Mouse (Mus musculus): ENCODE data around the gene Zyg11a. TPM values are rescaled to one million over a fixed set of nuclear protein-coding genes. Genes with fewer than 3 reads are reported as not detected.
"Not testable (repeated sequence)": the region's sequence is repeated elsewhere in the genome, so short reads cannot be mapped to it uniquely, and the experiment has no call there.

The Zyg11a gene
- polyA plus RNA-seq, 1 experiment = not detected

- Histone ChIP-seq H3K27ac (ENCODE audit: insufficient read depth, low read depth, low read length) (no peak overlapping the region), H3K4me3 (ENCODE audit: insufficient read depth, low read length) (no peak overlapping the region), H3K4me1 (ENCODE audit: control insufficient read depth, insufficient read depth, low read length) (no peaks in the 10 kb centered on the region)
- TF ChIP-seq CTCF (IDR thresholded peaks at IDR 0.05; ENCODE audit: low read depth, low read length) (no peak), POLR2A (IDR thresholded peaks at IDR 0.05; ENCODE audit: borderline replicate concordance, low read depth, low read length) (no peak)
Measured at GRCm38 (mm10) chr4:108204629-108205028, 13.2 kb downstream of the Zyg11a start.

DNA sequence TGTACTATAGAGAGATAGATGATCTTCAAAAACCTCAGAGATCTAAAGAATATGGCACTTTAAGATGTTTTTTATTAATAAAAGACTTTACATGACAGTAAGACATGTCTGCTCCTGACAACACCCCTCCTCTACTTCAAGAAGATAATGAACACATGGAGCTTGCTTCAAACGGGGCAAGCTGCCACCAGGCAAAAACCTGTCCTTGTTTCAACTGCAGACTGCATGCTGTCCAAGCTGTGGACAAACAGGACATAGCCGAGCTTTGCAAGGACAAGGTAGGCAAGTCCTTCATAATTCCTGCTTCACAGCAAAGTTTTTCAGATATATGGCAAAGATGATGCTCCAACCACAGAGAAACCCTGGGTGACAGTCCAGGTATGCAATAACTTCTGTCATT, 18.6 kb downstream of the Zyg11a start:
- no peak overlapping the region for H3K4me3 ChIP-seq (ENCODE audit: insufficient read depth, low read length)
- H3K4me1 ChIP-seq (ENCODE audit: control insufficient read depth, insufficient read depth, low read length) = no peaks in the 10 kb centered on the region
- TF ChIP-seq POLR2A (IDR thresholded peaks at IDR 0.05; ENCODE audit: borderline replicate concordance, low read depth, low read length) = no peak
- H3K27ac ChIP-seq (ENCODE audit: insufficient read depth, low read depth, low read length) = no peak overlapping the region

GRCm38 (mm10) chr4:108196277-108196855, 21.5 kb downstream of the Zyg11a start:
- Histone ChIP-seq H3K4me3 (ENCODE audit: insufficient read depth, low read length) (no peak overlapping the region), H3K4me1 (ENCODE audit: control insufficient read depth, insufficient read depth, low read length) (no peaks in the 10 kb centered on the region), H3K27ac (ENCODE audit: insufficient read depth, low read depth, low read length) (no peak overlapping the region)
- TF ChIP-seq CTCF (IDR thresholded peaks at IDR 0.05; ENCODE audit: low read depth, low read length) (no peak), POLR2A (IDR thresholded peaks at IDR 0.05; ENCODE audit: borderline replicate concordance, low read depth, low read length) (no peak)

- no peaks in the 10 kb centered on the region for H3K4me1 ChIP-seq (ENCODE audit: control insufficient read depth, insufficient read depth, low read length)
- no peak overlapping the region for H3K4me3 ChIP-seq (ENCODE audit: insufficient read depth, low read length)
- H3K27ac ChIP-seq (ENCODE audit: insufficient read depth, low read depth, low read length) = no peak overlapping the region
- no peak for TF ChIP-seq CTCF (IDR thresholded peaks at IDR 0.05; ENCODE audit: low read depth, low read length)
- TF ChIP-seq POLR2A (IDR thresholded peaks at IDR 0.05; ENCODE audit: borderline replicate concordance, low read depth, low read length) = no peak
Measured at GRCm38 (mm10) chr4:108192821-108193323, 25.0 kb downstream of the Zyg11a start.

DNA sequence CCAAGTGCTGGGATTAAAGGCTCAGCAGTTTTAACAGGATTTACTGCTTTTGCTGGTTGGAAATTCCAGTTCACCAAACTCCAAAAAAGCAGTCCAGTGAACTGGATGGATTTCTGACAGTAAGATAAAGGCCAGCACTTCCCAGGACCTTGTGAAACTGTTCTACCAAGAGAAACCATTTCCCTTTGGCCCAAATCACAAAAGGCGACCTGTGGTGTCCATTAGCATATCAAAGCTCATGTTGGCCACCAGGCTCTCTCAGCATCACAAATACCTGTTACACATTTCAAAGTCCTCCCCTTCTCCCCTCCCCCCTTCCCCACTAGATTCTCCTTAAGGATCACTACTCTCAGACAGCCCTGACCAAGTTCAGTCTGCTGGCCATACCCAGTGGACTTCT, 35.6 kb downstream of the Zyg11a start:
- no peak for TF ChIP-seq POLR2A (IDR thresholded peaks at IDR 0.05; ENCODE audit: borderline replicate concordance, low read depth, low read length)
- TF ChIP-seq CTCF (IDR thresholded peaks at IDR 0.05; ENCODE audit: low read depth, low read length) = no peak
- no peak overlapping the region for H3K4me3 ChIP-seq (ENCODE audit: insufficient read depth, low read length)
- no peaks in the 10 kb centered on the region for H3K4me1 ChIP-seq (ENCODE audit: control insufficient read depth, insufficient read depth, low read length)
- H3K27ac ChIP-seq (ENCODE audit: insufficient read depth, low read depth, low read length) = no peak overlapping the region

DNA sequence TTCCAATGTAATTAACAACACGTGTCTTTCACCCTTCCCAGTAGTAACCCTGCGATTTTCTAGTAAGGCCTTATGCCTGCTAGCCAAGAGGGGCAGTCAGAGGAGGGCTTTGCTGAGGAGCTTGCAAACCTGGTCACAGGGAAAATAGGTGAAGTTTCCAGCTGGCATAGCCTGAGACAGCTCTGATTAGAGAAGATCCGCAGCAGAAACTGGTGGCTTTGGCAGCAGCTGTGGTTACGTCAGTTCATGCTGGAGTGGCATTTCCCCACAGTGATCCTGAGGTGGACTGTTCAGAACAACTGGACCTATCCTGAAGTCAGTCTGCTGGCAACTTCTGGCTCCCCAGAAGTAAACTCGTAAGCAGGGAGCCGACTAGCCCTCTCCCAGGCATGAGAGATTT, 49.8 kb downstream of the Zyg11a start:
- Histone ChIP-seq H3K4me3 (ENCODE audit: insufficient read depth, low read length) (no peak overlapping the region), H3K27ac (ENCODE audit: insufficient read depth, low read depth, low read length) (no peak overlapping the region)
- TF ChIP-seq POLR2A (IDR thresholded peaks at IDR 0.05; ENCODE audit: borderline replicate concordance, low read depth, low read length) (no peak), CTCF (IDR thresholded peaks at IDR 0.05; ENCODE audit: low read depth, low read length) (no peak)

GRCm38 (mm10) chr4:108166874-108167273, 51.0 kb downstream of the Zyg11a start:
- Histone ChIP-seq H3K27ac (ENCODE audit: insufficient read depth, low read depth, low read length) (no peak overlapping the region), H3K4me3 (ENCODE audit: insufficient read depth, low read length) (no peak overlapping the region), H3K4me1 (ENCODE audit: control insufficient read depth, insufficient read depth, low read length) (peaks cover 3% of the 10 kb centered on the region)
- no peak for TF ChIP-seq POLR2A (IDR thresholded peaks at IDR 0.05; ENCODE audit: borderline replicate concordance, low read depth, low read length)
- TF ChIP-seq CTCF (IDR thresholded peaks at IDR 0.05; ENCODE audit: low read depth, low read length) = no peak

More for the DNA sequence above, 49.8 kb downstream of the Zyg11a start:
- peaks cover 9% of the 10 kb centered on the region for H3K4me1 ChIP-seq (ENCODE audit: control insufficient read depth, insufficient read depth, low read length)

DNA sequence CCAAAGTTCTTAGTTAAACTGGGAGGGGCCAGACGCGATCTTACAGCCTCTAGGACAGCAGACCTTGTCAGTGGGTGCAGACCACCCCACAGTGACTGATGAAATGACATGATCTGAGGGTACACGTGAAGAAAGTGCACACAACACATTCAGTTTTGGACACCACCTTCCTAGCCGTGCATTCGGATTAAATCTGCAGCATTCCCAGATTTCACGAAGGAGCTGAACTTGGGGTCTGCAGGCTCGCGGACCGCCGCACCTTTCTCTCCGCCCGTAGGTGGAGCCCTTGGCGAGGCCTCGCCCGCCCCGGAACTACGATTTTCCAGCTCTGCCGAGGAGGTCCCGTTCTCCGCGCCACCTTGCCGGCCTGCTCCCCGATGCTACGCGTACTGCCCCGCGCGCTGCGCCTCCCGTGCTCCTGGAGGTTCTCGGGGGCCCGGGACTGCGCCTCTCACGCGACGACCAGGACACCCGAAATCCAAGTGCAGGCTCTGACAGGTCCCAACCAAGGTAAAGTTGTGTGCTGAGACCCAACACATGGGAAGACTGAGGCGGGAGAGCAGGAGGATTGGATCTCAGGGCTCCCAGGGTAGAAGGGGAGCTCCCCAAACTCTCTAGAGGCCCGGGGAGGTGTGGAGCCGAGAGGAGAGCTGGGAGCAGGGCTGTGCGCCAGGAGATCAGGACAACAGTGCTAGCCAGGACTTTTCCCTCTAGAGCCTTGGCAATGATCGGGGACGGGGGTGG, 52.5 kb downstream of the Zyg11a start, which contains the start of gene Echdc2:
Gene Echdc2, plus strand, starts transcription at position 286 of the 744 bp plus-strand sequence.
- Histone ChIP-seq H3K27ac (ENCODE audit: insufficient read depth, low read depth, low read length) (no peak within 1 kb of the TSS), H3K4me3 (ENCODE audit: insufficient read depth, low read length) (peak within 1 kb of the TSS; percentile 65), H3K4me1 (ENCODE audit: control insufficient read depth, insufficient read depth, low read length) (peaks cover 3% of the 10 kb centered on the region)
- TF ChIP-seq POLR2A (IDR thresholded peaks at IDR 0.05; ENCODE audit: borderline replicate concordance, low read depth, low read length) (no peak), CTCF (IDR thresholded peaks at IDR 0.05; ENCODE audit: low read depth, low read length) (no peak)

- Histone ChIP-seq H3K27ac (ENCODE audit: insufficient read depth, low read depth, low read length) (no peak overlapping the region), H3K4me3 (ENCODE audit: insufficient read depth, low read length) (no peak overlapping the region), H3K4me1 (ENCODE audit: control insufficient read depth, insufficient read depth, low read length) (peaks cover 3% of the 10 kb centered on the region)
- TF ChIP-seq CTCF (IDR thresholded peaks at IDR 0.05; ENCODE audit: low read depth, low read length) (no peak), POLR2A (IDR thresholded peaks at IDR 0.05; ENCODE audit: borderline replicate concordance, low read depth, low read length) (no peak)
Measured at GRCm38 (mm10) chr4:108163291-108163690, 54.6 kb downstream of the Zyg11a start.

DNA sequence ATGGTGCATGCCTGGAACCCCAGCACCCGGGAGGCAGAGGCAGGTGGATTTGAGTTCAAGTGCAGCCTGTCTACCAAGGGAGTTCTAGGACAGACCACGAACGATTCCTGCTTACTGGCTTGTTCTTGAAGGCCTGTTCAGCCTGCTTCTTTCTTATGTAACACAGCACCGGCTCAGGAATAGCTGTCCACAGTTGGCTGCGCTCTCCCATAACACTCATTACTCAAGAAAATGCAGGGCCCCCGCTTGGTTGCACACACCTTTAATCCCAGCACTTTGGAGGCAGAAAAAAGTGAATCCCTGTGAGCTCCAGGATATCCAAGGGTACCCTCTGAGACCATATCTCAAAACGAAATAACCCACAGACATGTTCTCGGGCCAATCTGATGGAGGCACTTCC, 55.9 kb downstream of the Zyg11a start:
- TF ChIP-seq CTCF (IDR thresholded peaks at IDR 0.05; ENCODE audit: low read depth, low read length) (no peak), POLR2A (IDR thresholded peaks at IDR 0.05; ENCODE audit: borderline replicate concordance, low read depth, low read length) (no peak)
- H3K4me3 ChIP-seq (ENCODE audit: insufficient read depth, low read length) = no peak overlapping the region
- H3K4me1 ChIP-seq (ENCODE audit: control insufficient read depth, insufficient read depth, low read length) = peaks cover 3% of the 10 kb centered on the region
- H3K27ac ChIP-seq (ENCODE audit: insufficient read depth, low read depth, low read length) = no peak overlapping the region

DNA sequence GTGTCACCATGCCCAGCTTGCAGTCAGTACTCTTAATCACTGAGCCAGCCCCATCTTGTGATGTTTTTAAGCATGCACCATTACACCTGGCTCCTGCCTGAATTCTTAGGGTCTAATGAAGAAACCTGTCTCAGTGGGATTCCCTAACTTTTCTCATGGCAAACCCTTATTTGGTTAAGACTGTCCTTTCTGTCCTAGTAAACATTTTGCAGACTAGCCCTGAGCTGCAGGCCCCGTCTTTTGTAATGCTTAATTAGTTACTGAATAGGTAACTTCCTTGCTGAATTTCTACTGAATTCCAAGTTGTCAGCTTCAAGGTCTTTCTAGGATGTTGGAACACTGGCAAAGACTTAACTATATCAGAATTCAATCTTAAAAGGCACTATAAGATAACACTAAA, 62.7 kb downstream of the Zyg11a start:
- not testable (repeated sequence) for H3K4me1 ChIP-seq (ENCODE audit: control insufficient read depth, insufficient read depth, low read length); H3K4me3 ChIP-seq (ENCODE audit: insufficient read depth, low read length)

GRCm38 (mm10) chr4:108145554-108145953, 72.3 kb downstream of the Zyg11a start:
- H3K4me3 ChIP-seq (ENCODE audit: insufficient read depth, low read length); H3K27ac ChIP-seq (ENCODE audit: insufficient read depth, low read depth, low read length); H3K4me1 ChIP-seq (ENCODE audit: control insufficient read depth, insufficient read depth, low read length): not testable (repeated sequence)

More for the DNA sequence above, 62.7 kb downstream of the Zyg11a start:
- H3K27ac ChIP-seq (ENCODE audit: insufficient read depth, low read depth, low read length) = not testable (repeated sequence)
